Mouse (Mus musculus) lung, postnatal 0 days (tissue): ENCODE data around the gene Creg1. TPM values are rescaled to one million over a fixed set of nuclear protein-coding genes. Genes with fewer than 3 reads are reported as not detected.

Experiments
- ATAC-seq: fragments of 200-750 bp; cut with Nextera tagmentation; 2 replicates; pipeline ENCODE4 v1.8.0; 2017; ENCODE audit warnings: moderate library complexity
- DNase-seq: peaks from one replicate; pipeline ENCODE4 v3.0.0-alpha.2; 2016; ENCODE audit warnings: low spot score
- H3K27ac ChIP-seq: fragments of 300-500 bp; sonication (generic); 2 replicates; pipeline ENCODE4 v1.5.1; 2014; ENCODE audit warnings: antibody characterized with exemption, mild to moderate bottlenecking, low read length, mixed read lengths
- H3K27me3 ChIP-seq: fragments of 300-500 bp; sonication (generic); replicated peaks from 2 replicates; pipeline ENCODE4 v1.6.1; 2014; ENCODE audit warnings: low read length, mixed read lengths; ENCODE audit not compliant: insufficient read depth
- H3K36me3 ChIP-seq: fragments of 300-500 bp; sonication (generic); 2 replicates; pipeline ENCODE4 v1.6.1; 2014; ENCODE audit warnings: low read length, mixed read lengths; ENCODE audit not compliant: insufficient read depth
- H3K4me1 ChIP-seq: fragments of 300-500 bp; sonication (generic); 2 replicates; pipeline ENCODE4 v1.6.1; 2014; ENCODE audit warnings: antibody characterized with exemption, low read depth, low read length, mixed read lengths; ENCODE audit not compliant: insufficient read depth
- H3K4me2 ChIP-seq: fragments of 300-500 bp; sonication (generic); replicated peaks from 2 replicates; pipeline ENCODE4 v1.6.1; 2014; ENCODE audit warnings: low read depth, mild to moderate bottlenecking, low read length, moderate library complexity, mixed read lengths
- H3K4me3 ChIP-seq: fragments of 300-500 bp; sonication (generic); 2 replicates; pipeline ENCODE4 v1.5.1; 2014; ENCODE audit warnings: low read depth, low read length
- H3K9ac ChIP-seq: fragments of 300-500 bp; sonication (generic); replicated peaks from 2 replicates; pipeline ENCODE4 v1.6.1; 2014; ENCODE audit warnings: low read depth, mild to moderate bottlenecking
- H3K9me3 ChIP-seq: fragments of 300-500 bp; sonication (generic); 2 replicates; pipeline ENCODE4 v1.6.1; 2016; ENCODE audit warnings: low read length, mixed read lengths
- CTCF ChIP-seq: IDR thresholded peaks from 2 replicates; pipeline ENCODE4 v1.5.1; 2016; ENCODE audit warnings: antibody characterized with exemption, mild to moderate bottlenecking
- EP300 ChIP-seq: IDR thresholded peaks from 2 replicates; pipeline ENCODE4 v1.6.1; 2016; ENCODE audit warnings: antibody characterized with exemption, mild to moderate bottlenecking, control low read depth
- WGBS: fragments of 180-500 bp; shearing (Covaris S2); extraction: QIAGEN DNeasy Blood & Tissue Kit; methylation state at CpG from one replicate; pipeline ENCODE4 v1.1.7; 2014; 5-methylcytosine and 5-hydroxymethylcytosine counted together
- polyA plus RNA-seq: library from polyadenylated mRNA; unstranded; fragments of >200 nt; fragmentation: Nextera tagmentation; extraction: Ambion mirVana; gene quantifications from 2 replicates; pipeline ENCODE4 v1.2.1, GENCODE M21; 2015

The Creg1 gene
- polyA plus RNA-seq, 1 experiment from 2014 or later = 148 TPM

- 56% methylated on average over 6 of the region's 6 CpGs for WGBS
- Histone ChIP-seq H3K4me3 (no peak overlapping the region), H3K36me3 (no peaks in the 10 kb centered on the region), H3K27ac (no peak overlapping the region), H3K4me1 (peaks cover 8% of the 10 kb centered on the region; the same call in 1 of the 2 replicates), H3K4me2 (no peak overlapping the region), H3K9me3 (no peaks in the 10 kb centered on the region), H3K27me3 (no peaks in the 10 kb centered on the region), H3K9ac (no peak overlapping the region)
- DNase-seq = no peak
- TF ChIP-seq EP300 (no peak), CTCF (no peak)
- no peak for ATAC-seq
Measured at GRCm38 (mm10) chr1:165731553-165731952, 32.0 kb upstream of the Creg1 start.

- H3K27me3 ChIP-seq = no peaks in the 10 kb centered on the region
- H3K4me2 ChIP-seq = no peak overlapping the region
- H3K36me3 ChIP-seq = no peaks in the 10 kb centered on the region
- H3K9me3 ChIP-seq = no peaks in the 10 kb centered on the region
- DNase-seq (no peak), ATAC-seq (no peak)
- TF ChIP-seq EP300 (no peak), CTCF (no peak)
- 77% methylated on average over 2 of the region's 2 CpGs for WGBS
- H3K4me3 ChIP-seq = no peak overlapping the region
- H3K27ac ChIP-seq = no peak overlapping the region
- H3K9ac ChIP-seq = no peak overlapping the region
- H3K4me1 ChIP-seq = peaks cover 8% of the 10 kb centered on the region; the same call in 1 of the 2 replicates
Measured at GRCm38 (mm10) chr1:165734840-165735239, 28.7 kb upstream of the Creg1 start.

GRCm38 (mm10) chr1:165735826-165736818 is 27.4 kb upstream of the Creg1 start:
- H3K36me3 ChIP-seq = no peaks in the 10 kb centered on the region
- 23% methylated on average over 20 of the region's 20 CpGs for WGBS
- TF ChIP-seq EP300 (peak; percentile 32; the same call in 1 of the 2 replicates), CTCF (peak; percentile 97)
- H3K4me3 ChIP-seq = no peak overlapping the region
- ATAC-seq (peak; percentile 81), DNase-seq (peak; percentile 94)
- no peak overlapping the region for H3K4me2 ChIP-seq
- no peaks in the 10 kb centered on the region for H3K27me3 ChIP-seq
- H3K27ac ChIP-seq = 0 out of 2 replicates have a peak overlapping the region, but pooled peaks have one; percentile 4
- no peak overlapping the region for H3K9ac ChIP-seq
- peaks cover 8% of the 10 kb centered on the region; the same call in 1 of the 2 replicates for H3K4me1 ChIP-seq
- no peaks in the 10 kb centered on the region for H3K9me3 ChIP-seq

- Histone ChIP-seq H3K36me3 (no peaks in the 10 kb centered on the region), H3K4me2 (no peak overlapping the region), H3K27me3 (no peaks in the 10 kb centered on the region), H3K9me3 (no peaks in the 10 kb centered on the region), H3K4me3 (no peak overlapping the region), H3K4me1 (peaks cover 8% of the 10 kb centered on the region; the same call in 1 of the 2 replicates), H3K9ac (no peak overlapping the region), H3K27ac (peak overlapping the region; percentile 54)
- DNase-seq (peak; percentile 68), ATAC-seq (peak; percentile 77)
- TF ChIP-seq EP300 (peak; percentile 54), CTCF (no peak)
- WGBS = 22% methylated on average over 5 of the region's 5 CpGs
Measured at GRCm38 (mm10) chr1:165737451-165737850, 26.1 kb upstream of the Creg1 start.

- Histone ChIP-seq H3K27me3 (no peaks in the 10 kb centered on the region), H3K4me3 (no peak overlapping the region), H3K4me1 (peaks cover 8% of the 10 kb centered on the region; the same call in 1 of the 2 replicates), H3K4me2 (no peak overlapping the region), H3K9me3 (no peaks in the 10 kb centered on the region), H3K9ac (no peak overlapping the region), H3K36me3 (no peaks in the 10 kb centered on the region), H3K27ac (no peak overlapping the region)
- WGBS = 40% methylated on average over 3 of the region's 3 CpGs
- ATAC-seq = peak; percentile 37
- DNase-seq = no peak
- TF ChIP-seq EP300 (no peak), CTCF (no peak)
Measured at GRCm38 (mm10) chr1:165737867-165738266, 25.7 kb upstream of the Creg1 start.

GRCm38 (mm10) chr1:165738985-165739384 is 24.6 kb upstream of the Creg1 start:
- ATAC-seq = no peak
- no peak overlapping the region for H3K4me2 ChIP-seq
- H3K27ac ChIP-seq = no peak overlapping the region
- H3K4me1 ChIP-seq = peaks cover 8% of the 10 kb centered on the region; the same call in 1 of the 2 replicates
- H3K9me3 ChIP-seq = no peaks in the 10 kb centered on the region
- no peaks in the 10 kb centered on the region for H3K27me3 ChIP-seq
- no peak overlapping the region for H3K9ac ChIP-seq
- TF ChIP-seq EP300 = no peak
- no peak for TF ChIP-seq CTCF
- no peak overlapping the region for H3K4me3 ChIP-seq
- H3K36me3 ChIP-seq = no peaks in the 10 kb centered on the region
- WGBS = 81% methylated on average over 1 of the region's 1 CpGs
- no peak for DNase-seq
